Mouse (Mus musculus): ENCODE data around the gene Zfp830. TPM values are rescaled to one million over a fixed set of nuclear protein-coding genes. Genes with fewer than 3 reads are reported as not detected.

Zfp830 gene
- polyA plus RNA-seq (2012; rRNA removed): 16.0 and 17.5 TPM in 2 replicates

DNA sequence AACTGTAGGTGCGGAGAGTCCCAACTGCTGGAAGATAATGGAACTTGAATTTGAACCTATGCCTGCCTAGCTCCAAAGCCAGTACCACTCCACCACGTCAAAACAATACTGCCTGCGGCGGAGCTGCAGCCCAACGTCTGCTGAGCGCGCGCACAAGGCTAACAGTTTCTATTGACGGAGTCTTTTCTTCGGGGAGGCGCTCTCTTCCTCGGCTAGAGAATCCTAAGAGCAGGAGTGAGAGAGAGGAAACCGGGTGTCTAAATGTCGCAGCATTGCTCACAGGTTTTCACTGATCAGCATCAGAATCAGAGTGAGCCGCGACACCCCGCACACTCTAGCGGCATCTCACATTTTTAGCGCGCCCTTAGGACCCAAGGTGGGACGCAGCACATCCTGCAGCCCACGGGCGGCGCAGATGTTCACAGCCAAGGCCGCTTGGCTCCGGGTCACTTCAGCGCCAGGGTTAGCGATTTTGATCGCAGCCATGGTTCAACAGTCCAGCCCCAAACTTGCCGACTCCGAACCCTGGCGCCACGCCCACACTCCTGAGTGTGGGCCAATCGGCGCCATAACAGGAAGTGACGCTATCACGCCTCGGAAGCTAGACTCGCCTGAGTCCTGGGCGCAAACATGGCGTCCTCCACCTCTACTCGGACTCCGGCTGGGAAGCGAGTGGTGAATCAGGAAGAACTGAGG is at the start of gene Zfp830, which contains the start of gene Cct6b:
Gene Zfp830 (plus strand): TSS at position 604 of the 696 bp plus-strand sequence.
Gene Cct6b (minus strand): TSS at position 580 of the 696 bp plus-strand sequence.

DNA sequence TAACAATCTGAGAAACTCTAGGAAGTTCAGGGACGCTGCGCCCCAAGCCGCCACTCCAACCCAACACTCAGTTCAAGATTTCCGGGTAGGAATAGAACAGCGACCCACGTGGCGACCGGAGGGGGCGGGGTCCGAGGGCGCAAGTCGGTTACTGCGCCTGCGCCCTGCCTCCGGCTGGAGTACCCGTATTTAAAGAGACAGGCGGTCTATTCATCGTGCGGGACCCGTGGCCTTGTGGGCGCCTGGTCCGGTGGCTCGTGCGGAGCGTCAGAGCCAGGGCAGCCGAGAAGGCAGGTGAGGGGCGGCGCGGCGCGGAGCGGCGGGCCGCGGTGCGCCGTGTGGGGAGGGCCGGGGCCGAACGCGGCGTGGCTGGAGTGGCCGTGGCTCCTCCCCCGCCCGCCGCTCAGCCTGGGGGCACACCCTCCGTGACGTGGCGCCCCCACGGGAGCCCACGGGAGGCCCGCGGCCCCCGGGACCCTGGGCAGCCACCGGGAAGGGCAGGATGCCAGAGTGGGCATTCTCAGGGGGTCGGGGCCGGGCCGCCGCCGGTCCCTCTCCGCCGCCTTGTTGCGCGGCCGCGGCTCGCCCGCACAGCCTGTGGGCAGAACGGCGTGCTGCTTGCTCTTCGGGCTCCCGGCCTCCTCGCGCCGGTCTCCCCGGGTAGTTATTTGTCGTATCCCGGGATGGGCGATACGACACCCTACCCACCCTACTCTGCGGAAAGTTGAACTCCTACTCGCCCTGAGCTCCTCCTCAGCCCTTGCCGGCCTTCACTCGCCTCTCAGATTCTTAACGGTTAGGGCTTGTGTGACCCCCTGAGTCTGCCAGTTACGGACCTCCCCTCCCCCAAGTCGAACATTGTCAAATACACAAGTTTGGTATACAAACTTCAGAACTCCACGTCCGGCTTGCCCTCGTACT is 17.1 kb downstream of the Zfp830 start, which contains the start of gene Lig3:
Gene Lig3 (plus strand): TSS at position 126 of the 921 bp plus-strand sequence.

Other genes with a start within 250 kb of the Zfp830 start
- 0.25 TPM in 2 replicates for gene Cct6b, start within 50 bp of the Zfp830 start, polyA plus RNA-seq (2012; rRNA removed)
- gene Lig3, start 16.8 kb downstream of the Zfp830 start, polyA plus RNA-seq (2012; rRNA removed): 37.2 and 37.7 TPM in 2 replicates
- 3.9 and 4.7 TPM in 2 replicates for gene Rffl, start 106.9 kb downstream of the Zfp830 start, polyA plus RNA-seq (2012; rRNA removed)
- 11.3 and 12.3 TPM in 2 replicates for gene Rad51d, start 126.3 kb downstream of the Zfp830 start, polyA plus RNA-seq (2012; rRNA removed)
- 0.03 TPM in 1 of 2 replicates, not detected in the other for gene Fndc8, start 127.8 kb downstream of the Zfp830 start, polyA plus RNA-seq (2012; rRNA removed)
- gene Nle1, start 144.1 kb downstream of the Zfp830 start, polyA plus RNA-seq (2012; rRNA removed): 70.7 and 73.3 TPM in 2 replicates
- 1.7 and 2.4 TPM in 2 replicates for gene Unc45b, start 146.2 kb downstream of the Zfp830 start, polyA plus RNA-seq (2012; rRNA removed)
- 2.0 and 2.3 TPM in 2 replicates for gene Slfn5, start 187.0 kb downstream of the Zfp830 start, polyA plus RNA-seq (2012; rRNA removed)
- gene Slfn9, start 227.5 kb downstream of the Zfp830 start, polyA plus RNA-seq (2012; rRNA removed): 1.1 and 1.6 TPM in 2 replicates